Mouse (Mus musculus): ENCODE data around the gene Trio. TPM values are rescaled to one million over a fixed set of nuclear protein-coding genes. Genes with fewer than 3 reads are reported as not detected.

Gene Trio
- polyA plus RNA-seq, 1 experiment from 2014 or later, result 65.1 TPM

DNA sequence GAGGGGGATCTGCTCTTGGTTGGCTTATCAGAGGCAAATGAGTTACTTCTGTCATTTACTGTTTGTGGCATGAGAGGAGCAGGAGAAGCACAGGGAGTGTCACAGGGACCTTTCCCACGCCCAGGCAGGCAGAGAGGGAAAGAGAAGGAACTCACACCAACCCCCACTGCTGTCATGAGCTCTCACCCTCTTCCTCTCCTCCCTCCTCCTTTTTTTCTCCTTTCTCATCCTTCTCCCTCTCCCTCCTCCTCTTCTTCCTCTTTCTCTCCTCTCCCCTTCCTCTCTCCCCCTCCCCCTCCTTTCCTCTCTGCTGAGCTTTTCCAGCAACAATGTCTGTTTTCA, 322.7 kb downstream of the Trio start:
- Histone ChIP-seq H3K27me3 (ENCODE audit: control insufficient read depth, insufficient read depth, low read length) (no peaks in the 10 kb centered on the region), H3K36me3 (ENCODE audit: control insufficient read depth, insufficient read depth, low read length) (no peaks in the 10 kb centered on the region), H3K4me1 (ENCODE audit: control insufficient read depth, insufficient read depth, low read length) (0 out of 2 replicates have a peak, but pooled peaks cover 4% of the 10 kb centered on the region), H3K27ac (ENCODE audit: low read depth, low read length) (no peak overlapping the region), H3K4me3 (ENCODE audit: low read depth, low read length) (no peak overlapping the region), H3K9ac (replicated peaks; ENCODE audit: low read depth, low read length) (no peak overlapping the region), H3K4me2 (ENCODE audit: low read depth, low read length) (no peak overlapping the region), H3K9me3 (ENCODE audit: control insufficient read depth, low read length) (no peaks in the 10 kb centered on the region)
- ATAC-seq (ENCODE audit: low read depth), result no peak
- WGBS, result 50% methylated on average over 1 of the region's 1 CpGs

DNA sequence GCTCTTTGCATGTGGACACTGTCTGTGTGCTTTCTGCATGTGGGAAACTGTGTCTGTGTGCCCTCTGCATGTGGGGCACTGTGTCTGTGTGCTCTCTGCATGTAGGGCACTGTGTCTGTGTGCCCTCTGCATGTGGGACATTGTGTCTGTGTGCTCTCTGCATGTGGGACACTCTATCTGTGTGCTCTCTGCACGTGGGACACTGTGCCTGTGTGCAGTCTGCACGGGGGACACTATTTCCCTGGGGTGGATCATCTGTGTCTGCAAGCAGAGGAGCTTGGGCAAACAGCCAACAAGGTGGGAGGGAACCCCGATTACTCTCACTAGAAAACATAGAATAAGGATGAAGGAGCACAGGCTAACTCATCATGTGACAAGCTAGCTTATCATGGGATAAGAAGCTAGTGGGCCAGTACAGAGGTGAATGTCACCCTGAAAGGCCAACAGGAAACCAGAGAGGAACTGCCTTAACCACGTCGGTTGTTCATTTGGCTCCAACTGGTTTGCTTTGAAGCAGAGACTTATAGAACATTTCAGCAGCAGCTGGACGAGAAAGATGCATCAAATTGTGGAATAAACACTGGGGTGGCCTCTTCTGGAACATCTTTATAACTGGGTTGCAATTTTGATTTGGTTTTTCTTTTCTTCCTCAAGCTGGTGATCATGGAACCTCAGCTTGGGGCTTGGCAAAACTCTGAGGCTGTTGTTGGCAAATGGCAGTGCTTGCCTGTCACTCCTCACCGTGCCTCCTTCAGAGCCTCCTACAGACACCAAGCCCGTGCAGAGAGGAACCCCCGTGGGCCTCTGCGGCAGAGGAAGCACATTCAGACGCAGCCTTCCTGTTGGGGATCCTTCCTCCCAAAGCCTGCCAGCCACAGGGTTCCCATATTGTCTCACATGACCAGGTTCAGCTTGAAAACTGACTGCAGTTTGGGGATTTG, 323.3 kb downstream of the Trio start:
- H3K9me3 ChIP-seq (ENCODE audit: control insufficient read depth, low read length), result no peaks in the 10 kb centered on the region
- 47% methylated on average over 11 of the region's 11 CpGs for WGBS
- ATAC-seq (ENCODE audit: low read depth), result peak; percentile 31; the same call in 1 of the 2 replicates
- H3K27ac ChIP-seq (ENCODE audit: low read depth, low read length), result no peak overlapping the region
- H3K4me3 ChIP-seq (ENCODE audit: low read depth, low read length), result no peak overlapping the region
- 0 out of 2 replicates have a peak, but pooled peaks cover 4% of the 10 kb centered on the region for H3K4me1 ChIP-seq (ENCODE audit: control insufficient read depth, insufficient read depth, low read length)
- H3K4me2 ChIP-seq (ENCODE audit: low read depth, low read length), result no peak overlapping the region
- no peaks in the 10 kb centered on the region for H3K36me3 ChIP-seq (ENCODE audit: control insufficient read depth, insufficient read depth, low read length)
- H3K9ac ChIP-seq (replicated peaks; ENCODE audit: low read depth, low read length), result no peak overlapping the region
- no peaks in the 10 kb centered on the region for H3K27me3 ChIP-seq (ENCODE audit: control insufficient read depth, insufficient read depth, low read length)

DNA sequence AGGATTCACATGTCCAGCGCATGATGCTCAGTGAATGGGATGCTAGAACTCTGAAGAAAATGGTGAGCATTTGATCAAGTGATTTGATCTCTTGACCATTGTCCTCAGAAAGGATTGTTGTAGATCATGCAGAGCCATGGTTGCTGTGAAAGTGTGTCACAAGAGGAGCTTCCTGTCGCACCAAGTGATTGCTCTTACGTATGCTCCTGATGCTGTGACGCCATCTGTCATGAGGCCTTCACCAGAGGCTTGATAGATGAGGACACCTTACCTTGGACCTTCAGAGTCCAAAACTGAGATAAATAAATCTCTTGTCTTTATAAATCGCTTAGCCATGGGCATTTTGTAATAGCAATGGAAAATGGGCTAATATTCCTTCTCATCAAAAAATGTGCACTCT, 328.0 kb downstream of the Trio start:
- H3K27ac ChIP-seq (ENCODE audit: low read depth, low read length), result no peak overlapping the region
- WGBS, result 93% methylated on average over 5 of the region's 5 CpGs
- no peak overlapping the region for H3K9ac ChIP-seq (replicated peaks; ENCODE audit: low read depth, low read length)
- H3K36me3 ChIP-seq (ENCODE audit: control insufficient read depth, insufficient read depth, low read length), result no peaks in the 10 kb centered on the region
- H3K4me2 ChIP-seq (ENCODE audit: low read depth, low read length), result no peak overlapping the region
- H3K27me3 ChIP-seq (ENCODE audit: control insufficient read depth, insufficient read depth, low read length), result no peaks in the 10 kb centered on the region
- H3K4me1 ChIP-seq (ENCODE audit: control insufficient read depth, insufficient read depth, low read length), result 0 out of 2 replicates have a peak, but pooled peaks cover 2% of the 10 kb centered on the region
- no peak overlapping the region for H3K4me3 ChIP-seq (ENCODE audit: low read depth, low read length)
- ATAC-seq (ENCODE audit: low read depth), result no peak
- H3K9me3 ChIP-seq (ENCODE audit: control insufficient read depth, low read length), result no peaks in the 10 kb centered on the region

DNA sequence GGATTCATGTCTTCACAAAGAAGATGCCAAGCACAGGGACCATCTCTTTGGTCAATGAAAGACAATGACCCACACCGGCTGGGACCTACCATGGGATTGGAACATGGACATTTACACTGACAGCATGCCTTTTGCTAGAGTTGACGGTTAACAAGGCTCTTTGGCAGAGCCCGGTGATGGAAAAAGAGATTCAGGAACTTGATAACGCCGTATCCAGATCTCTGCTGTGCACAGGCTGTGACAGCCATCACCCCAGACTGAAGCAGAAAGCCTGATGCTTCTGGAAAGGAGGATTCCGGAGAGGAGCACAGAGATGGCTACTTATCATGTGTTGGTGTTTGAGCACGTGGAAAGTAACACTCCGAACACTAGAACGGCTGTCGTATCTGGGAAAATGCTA, 332.4 kb downstream of the Trio start:
- Histone ChIP-seq H3K27me3 (ENCODE audit: control insufficient read depth, insufficient read depth, low read length) (no peaks in the 10 kb centered on the region), H3K4me3 (ENCODE audit: low read depth, low read length) (no peak overlapping the region), H3K4me1 (ENCODE audit: control insufficient read depth, insufficient read depth, low read length) (no peaks in the 10 kb centered on the region), H3K9me3 (ENCODE audit: control insufficient read depth, low read length) (no peaks in the 10 kb centered on the region), H3K27ac (ENCODE audit: low read depth, low read length) (no peak overlapping the region), H3K36me3 (ENCODE audit: control insufficient read depth, insufficient read depth, low read length) (no peaks in the 10 kb centered on the region), H3K9ac (replicated peaks; ENCODE audit: low read depth, low read length) (no peak overlapping the region), H3K4me2 (ENCODE audit: low read depth, low read length) (no peak overlapping the region)
- ATAC-seq (ENCODE audit: low read depth), result no peak
- 90% methylated on average over 10 of the region's 10 CpGs for WGBS

DNA sequence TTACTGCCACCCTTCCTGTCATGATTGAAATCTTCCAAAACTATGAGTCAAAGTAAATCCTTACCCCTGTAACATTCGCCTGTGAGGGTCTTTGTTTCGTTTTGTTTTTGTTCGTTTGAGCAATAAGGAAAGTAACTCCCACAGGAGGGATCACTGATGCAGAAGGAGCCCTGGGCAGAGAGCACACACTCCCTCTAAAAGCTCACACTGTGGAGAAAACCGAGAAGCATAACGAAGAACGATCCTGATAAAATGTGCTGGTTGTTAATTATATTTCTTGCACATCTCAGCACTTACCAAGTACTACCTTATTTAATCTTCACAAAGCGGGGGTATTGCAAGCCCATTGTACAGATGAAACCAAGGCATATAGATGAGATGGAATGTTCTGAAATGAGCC, 333.5 kb downstream of the Trio start:
- H3K9ac ChIP-seq (replicated peaks; ENCODE audit: low read depth, low read length), result no peak overlapping the region
- H3K4me2 ChIP-seq (ENCODE audit: low read depth, low read length), result no peak overlapping the region
- 82% methylated on average over 7 of the region's 7 CpGs for whole genome bisulfite sequencing
- H3K27me3 ChIP-seq (ENCODE audit: control insufficient read depth, insufficient read depth, low read length), result no peaks in the 10 kb centered on the region
- H3K4me1 ChIP-seq (ENCODE audit: control insufficient read depth, insufficient read depth, low read length), result no peaks in the 10 kb centered on the region
- H3K4me3 ChIP-seq (ENCODE audit: low read depth, low read length), result no peak overlapping the region
- no peak for ATAC-seq (ENCODE audit: low read depth)
- H3K36me3 ChIP-seq (ENCODE audit: control insufficient read depth, insufficient read depth, low read length), result no peaks in the 10 kb centered on the region
- no peaks in the 10 kb centered on the region for H3K9me3 ChIP-seq (ENCODE audit: control insufficient read depth, low read length)
- H3K27ac ChIP-seq (ENCODE audit: low read depth, low read length), result no peak overlapping the region

DNA sequence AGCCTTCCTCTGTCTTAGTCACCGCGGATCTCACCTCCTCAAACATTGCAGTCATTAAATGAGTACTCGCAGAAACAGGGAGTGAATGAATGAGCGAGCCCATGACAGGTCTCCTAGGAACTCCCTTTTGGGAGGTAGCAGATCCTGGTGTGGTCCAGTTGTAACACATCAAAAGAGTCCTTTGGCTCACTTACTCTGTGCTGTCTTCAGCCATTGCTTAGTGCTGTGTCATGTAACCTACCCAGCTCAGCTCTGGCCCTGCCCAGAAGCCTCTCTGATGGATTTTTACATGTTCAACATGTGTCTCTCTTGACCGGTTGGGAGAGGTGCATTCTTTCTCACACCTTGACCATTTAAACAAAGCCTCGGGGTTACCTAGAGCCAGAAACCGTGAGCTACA, 334.4 kb downstream of the Trio start:
- WGBS, result 90% methylated on average over 7 of the region's 7 CpGs
- H3K4me1 ChIP-seq (ENCODE audit: control insufficient read depth, insufficient read depth, low read length), result no peaks in the 10 kb centered on the region
- H3K4me2 ChIP-seq (ENCODE audit: low read depth, low read length), result no peak overlapping the region
- no peak overlapping the region for H3K4me3 ChIP-seq (ENCODE audit: low read depth, low read length)
- H3K9me3 ChIP-seq (ENCODE audit: control insufficient read depth, low read length), result no peaks in the 10 kb centered on the region
- no peaks in the 10 kb centered on the region for H3K27me3 ChIP-seq (ENCODE audit: control insufficient read depth, insufficient read depth, low read length)
- no peak overlapping the region for H3K27ac ChIP-seq (ENCODE audit: low read depth, low read length)
- no peak overlapping the region for H3K9ac ChIP-seq (replicated peaks; ENCODE audit: low read depth, low read length)
- ATAC-seq (ENCODE audit: low read depth), result no peak
- H3K36me3 ChIP-seq (ENCODE audit: control insufficient read depth, insufficient read depth, low read length), result no peaks in the 10 kb centered on the region

DNA sequence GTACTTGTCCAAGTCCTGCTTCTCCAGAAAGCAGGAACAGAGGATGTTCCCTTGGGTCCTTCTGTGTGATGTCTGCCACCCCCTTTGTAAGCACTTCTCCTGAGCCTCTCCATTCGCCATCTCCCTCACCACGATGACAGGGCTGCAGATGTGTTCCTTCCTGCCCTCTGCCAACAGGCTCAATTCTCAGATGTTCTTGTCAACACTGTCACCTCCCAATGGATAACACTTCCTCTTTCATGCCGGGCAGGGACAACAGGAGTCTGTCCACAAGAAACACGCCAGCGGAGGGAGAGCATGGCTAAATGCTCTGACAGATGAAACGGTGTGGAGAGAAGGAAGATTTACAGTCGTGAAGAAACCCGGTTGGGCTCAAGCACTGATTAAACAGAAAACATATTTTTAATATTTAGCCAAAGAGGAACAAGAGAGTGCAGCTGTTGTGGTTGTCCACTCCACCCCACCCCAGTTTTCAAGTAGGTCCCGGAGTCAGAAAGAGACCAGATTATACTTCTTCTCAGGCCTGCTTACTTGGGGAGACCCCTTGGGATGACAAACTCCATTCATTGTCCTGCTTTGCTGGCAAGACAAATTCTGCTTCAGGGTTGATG, 337.5 kb downstream of the Trio start:
- no peaks in the 10 kb centered on the region for H3K9me3 ChIP-seq (ENCODE audit: control insufficient read depth, low read length)
- H3K9ac ChIP-seq (replicated peaks; ENCODE audit: low read depth, low read length), result no peak overlapping the region
- H3K4me2 ChIP-seq (ENCODE audit: low read depth, low read length), result no peak overlapping the region
- H3K4me3 ChIP-seq (ENCODE audit: low read depth, low read length), result no peak overlapping the region
- no peak overlapping the region for H3K27ac ChIP-seq (ENCODE audit: low read depth, low read length)
- no peaks in the 10 kb centered on the region for H3K27me3 ChIP-seq (ENCODE audit: control insufficient read depth, insufficient read depth, low read length)
- WGBS, result 71% methylated on average over 9 of the region's 9 CpGs
- ATAC-seq (ENCODE audit: low read depth), result no peak
- no peaks in the 10 kb centered on the region for H3K36me3 ChIP-seq (ENCODE audit: control insufficient read depth, insufficient read depth, low read length)
- H3K4me1 ChIP-seq (ENCODE audit: control insufficient read depth, insufficient read depth, low read length), result no peaks in the 10 kb centered on the region

DNA sequence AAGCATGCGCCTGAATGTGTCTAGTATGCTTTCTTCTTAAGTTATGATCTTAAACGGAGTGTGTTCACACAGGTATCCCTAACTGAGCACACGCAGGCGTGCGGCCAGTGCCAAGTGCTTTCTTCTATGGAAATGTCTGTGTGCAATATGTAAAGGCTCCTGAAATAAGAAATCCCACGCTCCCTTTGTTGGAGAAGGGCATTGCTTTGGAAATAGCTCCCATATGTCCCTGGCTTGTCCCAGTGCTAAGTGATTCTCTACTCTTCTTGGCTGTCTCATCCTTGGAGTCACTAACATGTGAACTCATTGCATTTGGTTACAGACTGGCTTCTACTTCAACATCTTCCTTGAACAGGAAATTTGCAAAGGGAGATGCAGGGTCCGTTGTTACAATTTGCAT, 340.8 kb downstream of the Trio start:
- Histone ChIP-seq H3K9me3 (ENCODE audit: control insufficient read depth, low read length) (no peaks in the 10 kb centered on the region), H3K4me1 (ENCODE audit: control insufficient read depth, insufficient read depth, low read length) (no peaks in the 10 kb centered on the region), H3K27ac (ENCODE audit: low read depth, low read length) (no peak overlapping the region), H3K4me3 (ENCODE audit: low read depth, low read length) (no peak overlapping the region), H3K27me3 (ENCODE audit: control insufficient read depth, insufficient read depth, low read length) (no peaks in the 10 kb centered on the region), H3K36me3 (ENCODE audit: control insufficient read depth, insufficient read depth, low read length) (no peaks in the 10 kb centered on the region), H3K9ac (replicated peaks; ENCODE audit: low read depth, low read length) (no peak overlapping the region), H3K4me2 (ENCODE audit: low read depth, low read length) (no peak overlapping the region)
- ATAC-seq (ENCODE audit: low read depth), result no peak
- 89% methylated on average over 7 of the region's 7 CpGs for WGBS

DNA sequence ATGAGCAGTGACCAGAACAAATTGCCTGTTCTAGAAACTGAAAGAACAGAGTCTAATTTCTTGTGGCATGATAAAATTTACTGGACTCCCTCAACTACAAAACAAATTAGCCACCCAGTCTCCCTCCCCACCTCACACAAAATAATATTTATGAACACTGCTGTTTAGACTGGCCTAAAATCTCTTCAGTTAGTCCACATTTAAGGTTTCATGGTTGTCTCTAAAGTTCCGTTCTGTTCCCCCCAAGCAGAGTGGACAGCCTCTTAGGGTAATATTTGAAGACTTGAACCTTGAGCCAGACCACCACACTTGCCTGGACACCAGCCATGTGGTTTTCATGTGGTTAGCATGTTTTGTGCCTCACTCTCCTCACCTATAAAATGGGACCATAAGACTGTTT, 342.4 kb downstream of the Trio start:
- no peak for ATAC-seq (ENCODE audit: low read depth)
- Histone ChIP-seq H3K36me3 (ENCODE audit: control insufficient read depth, insufficient read depth, low read length) (no peaks in the 10 kb centered on the region), H3K27ac (ENCODE audit: low read depth, low read length) (no peak overlapping the region), H3K9me3 (ENCODE audit: control insufficient read depth, low read length) (no peaks in the 10 kb centered on the region), H3K4me3 (ENCODE audit: low read depth, low read length) (no peak overlapping the region), H3K9ac (replicated peaks; ENCODE audit: low read depth, low read length) (no peak overlapping the region), H3K27me3 (ENCODE audit: control insufficient read depth, insufficient read depth, low read length) (0 out of 2 replicates have a peak, but pooled peaks cover 2% of the 10 kb centered on the region), H3K4me2 (ENCODE audit: low read depth, low read length) (no peak overlapping the region), H3K4me1 (ENCODE audit: control insufficient read depth, insufficient read depth, low read length) (no peaks in the 10 kb centered on the region)
- 84% methylated on average over 1 of the region's 1 CpGs for WGBS
